Mouse (Mus musculus) lung, adult 2 months (tissue): ENCODE data around the gene Sergef. TPM values are rescaled to one million over a fixed set of nuclear protein-coding genes. Genes with fewer than 3 reads are reported as not detected.

Experiments
- DNase-seq: peaks from one replicate; pipeline ENCODE4 v3.0.0; 2022
- H3K4me1 ChIP-seq: fragments of 200-500 bp; 2 replicates; pipeline ENCODE4 v1.6.1; 2011; ENCODE audit warnings: low read length; ENCODE audit not compliant: control insufficient read depth, insufficient read depth
- H3K4me3 ChIP-seq: fragments of 200-500 bp; replicated peaks from 2 replicates; pipeline ENCODE3; 2011; ENCODE audit warnings: low read depth, mild to moderate bottlenecking, control low read depth, low read length; ENCODE audit errors: extremely low read depth
- CTCF ChIP-seq: fragments of 200-500 bp; IDR thresholded peaks from 2 replicates; pipeline ENCODE4 v1.5.1; 2011; ENCODE audit warnings: mild to moderate bottlenecking, low read length, control low read depth; ENCODE audit not compliant: insufficient read depth
- POLR2A ChIP-seq: fragments of 200-500 bp; IDR thresholded peaks from 2 replicates; pipeline ENCODE4 v1.6.1; 2011; ENCODE audit warnings: low read depth, mild to moderate bottlenecking, control low read depth, low read length, borderline replicate concordance; ENCODE audit errors: extremely low read depth
- WGBS: fragments of 180-500 bp; shearing (Covaris S2); methylation state at CpG from one replicate; pipeline ENCODE4 v1.1.7; 2018; 5-methylcytosine and 5-hydroxymethylcytosine counted together
- polyA plus RNA-seq: library from polyadenylated mRNA; depleted of rRNA; stranded (reverse); fragments of >200 nt; gene quantifications from 2 replicates; pipeline ENCODE4 v1.2.3, GENCODE M21; 2012

The Sergef gene
- polyA plus RNA-seq, 1 experiment = 9.5 TPM

DNA sequence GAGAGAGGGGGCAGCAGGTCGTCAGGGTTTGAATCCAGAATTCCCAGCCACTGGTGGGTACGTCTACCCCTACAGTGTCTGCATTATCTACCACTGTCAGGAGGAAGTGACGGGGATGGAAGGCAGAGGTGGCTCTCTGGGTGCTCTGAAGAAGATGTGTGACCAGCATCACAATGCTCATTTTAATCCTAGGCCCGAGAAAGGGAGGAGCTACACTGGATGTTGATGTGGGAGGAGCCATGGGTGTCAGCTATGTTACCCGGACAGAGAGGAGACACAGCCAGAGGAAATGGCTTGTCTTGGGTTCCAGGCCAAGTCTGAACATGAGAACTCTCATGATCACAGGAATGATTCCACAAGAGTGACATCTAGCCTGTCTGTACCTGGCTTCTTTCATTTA lies 122.4 kb downstream of the Sergef start:
- no peak for TF ChIP-seq CTCF
- no peak for TF ChIP-seq POLR2A
- H3K4me3 ChIP-seq = no peak overlapping the region
- H3K4me1 ChIP-seq = no peaks in the 10 kb centered on the region
- no peak for DNase-seq
- 61% methylated on average over 5 of the region's 5 CpGs for WGBS

DNA sequence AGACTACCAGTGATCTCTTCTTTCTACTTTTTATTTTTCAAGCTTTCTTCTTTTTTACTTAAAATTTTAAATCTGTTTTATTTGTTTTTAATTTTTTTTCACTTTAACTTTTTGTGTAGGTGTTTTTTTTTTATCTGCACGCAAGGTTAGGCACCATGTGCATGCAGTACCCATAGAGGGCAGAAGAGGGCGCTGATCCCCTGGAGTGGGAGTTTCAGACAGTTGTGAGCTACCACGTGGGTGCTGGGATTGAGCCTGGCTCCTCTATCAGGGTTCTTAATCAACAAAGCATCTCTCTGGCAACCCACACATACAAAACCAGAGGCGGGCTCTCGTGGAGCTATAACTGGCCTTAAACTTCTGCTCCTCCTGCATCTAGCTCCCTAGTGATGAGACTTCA lies 123.6 kb downstream of the Sergef start:
- no peaks in the 10 kb centered on the region for H3K4me1 ChIP-seq
- WGBS = 82% methylated on average over 5 of the region's 5 CpGs
- DNase-seq = no peak
- H3K4me3 ChIP-seq = no peak overlapping the region
- TF ChIP-seq POLR2A (no peak), CTCF (peak; percentile 17; the same call in 1 of the 2 replicates)

DNA sequence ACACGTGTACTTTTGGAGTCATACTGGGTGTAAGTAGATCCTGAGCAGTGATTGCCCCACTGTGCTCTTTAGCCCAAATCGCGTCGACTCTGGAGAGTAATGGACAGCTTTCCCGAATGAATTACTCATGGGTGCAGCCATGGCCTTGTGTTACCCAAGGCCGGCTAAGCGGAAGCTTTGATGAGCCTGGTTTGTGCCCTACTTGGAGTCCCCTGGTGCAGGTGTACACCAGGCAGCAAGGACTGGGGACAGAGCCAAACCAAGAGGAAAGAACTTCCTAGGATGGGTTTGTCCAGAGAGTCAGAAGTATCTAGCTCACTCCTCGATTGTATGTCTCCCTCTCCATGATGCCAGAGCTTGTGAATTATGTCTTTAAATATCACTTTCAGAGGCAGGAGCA lies 124.6 kb downstream of the Sergef start:
- TF ChIP-seq POLR2A = no peak
- TF ChIP-seq CTCF = no peak
- Histone ChIP-seq H3K4me1 (no peaks in the 10 kb centered on the region), H3K4me3 (no peak overlapping the region)
- DNase-seq = no peak
- 86% methylated on average over 8 of the region's 8 CpGs for WGBS

DNA sequence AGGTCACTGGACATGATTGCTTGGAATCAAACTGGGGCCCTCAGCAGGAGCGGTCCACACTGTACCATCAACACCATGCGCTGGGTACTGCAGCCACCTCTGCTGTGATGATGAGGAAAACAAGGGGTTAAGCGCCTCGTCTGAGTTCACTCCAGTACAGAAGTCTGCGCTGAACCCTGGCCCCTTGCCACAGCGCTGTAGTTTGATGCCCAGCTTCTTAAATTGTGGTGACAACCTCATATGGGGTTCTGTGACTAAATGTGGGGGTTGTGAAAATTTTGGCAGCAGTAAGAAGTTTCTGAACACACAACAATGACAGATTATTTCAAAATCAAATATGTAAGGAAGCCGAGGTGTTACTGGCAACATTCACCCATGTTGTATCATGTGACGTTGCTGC lies 126.0 kb downstream of the Sergef start:
- Histone ChIP-seq H3K4me3 (no peak overlapping the region), H3K4me1 (no peaks in the 10 kb centered on the region)
- 75% methylated on average over 8 of the region's 8 CpGs for WGBS
- no peak for DNase-seq
- TF ChIP-seq CTCF = no peak

DNA sequence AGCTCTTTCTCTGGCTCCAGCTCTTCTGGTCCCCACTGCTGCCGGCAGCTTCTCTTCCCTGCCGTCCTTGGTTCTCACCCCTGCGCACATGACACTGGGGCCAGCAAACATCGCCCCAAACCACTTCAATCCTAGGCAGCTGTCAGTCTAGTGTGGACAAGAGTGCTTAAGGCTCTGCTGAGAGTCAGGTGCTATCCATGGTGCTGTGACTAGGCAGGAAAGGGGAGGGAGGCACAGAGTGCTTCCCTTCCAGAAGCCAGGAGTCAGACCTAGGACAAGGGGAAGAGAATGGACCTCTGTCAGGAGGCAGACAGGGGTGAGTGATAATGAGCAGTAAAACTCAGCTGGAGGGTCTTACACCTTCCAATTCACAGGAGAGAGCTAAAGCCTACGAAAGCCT lies 126.8 kb downstream of the Sergef start:
- Histone ChIP-seq H3K4me1 (no peaks in the 10 kb centered on the region), H3K4me3 (no peak overlapping the region)
- WGBS = 68% methylated on average over 5 of the region's 5 CpGs
- no peak for DNase-seq
- TF ChIP-seq CTCF (no peak), POLR2A (no peak)

DNA sequence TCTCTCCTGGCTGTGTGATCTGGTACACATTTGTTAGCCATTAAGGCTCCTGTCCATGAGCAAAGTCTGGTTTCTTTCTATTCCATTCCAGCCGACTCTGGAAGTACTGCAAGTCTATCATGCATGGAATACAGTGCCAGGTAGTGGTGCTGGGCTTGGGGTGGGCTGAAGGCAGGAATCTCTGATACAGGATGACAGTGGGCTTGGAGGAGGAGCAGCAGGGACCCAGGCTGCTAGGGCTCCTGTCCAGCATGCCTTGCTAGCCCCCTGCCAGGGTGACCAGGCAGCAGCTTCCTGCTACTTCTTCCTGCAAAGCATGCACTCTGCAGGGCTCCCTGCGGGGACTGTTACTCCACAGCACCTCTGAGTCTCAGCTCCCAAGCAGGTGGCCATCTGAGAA lies 128.8 kb downstream of the Sergef start:
- Histone ChIP-seq H3K4me3 (no peak overlapping the region), H3K4me1 (no peaks in the 10 kb centered on the region)
- TF ChIP-seq CTCF (no peak), POLR2A (no peak)
- 72% methylated on average over 2 of the region's 2 CpGs for whole genome bisulfite sequencing
- DNase-seq = no peak

DNA sequence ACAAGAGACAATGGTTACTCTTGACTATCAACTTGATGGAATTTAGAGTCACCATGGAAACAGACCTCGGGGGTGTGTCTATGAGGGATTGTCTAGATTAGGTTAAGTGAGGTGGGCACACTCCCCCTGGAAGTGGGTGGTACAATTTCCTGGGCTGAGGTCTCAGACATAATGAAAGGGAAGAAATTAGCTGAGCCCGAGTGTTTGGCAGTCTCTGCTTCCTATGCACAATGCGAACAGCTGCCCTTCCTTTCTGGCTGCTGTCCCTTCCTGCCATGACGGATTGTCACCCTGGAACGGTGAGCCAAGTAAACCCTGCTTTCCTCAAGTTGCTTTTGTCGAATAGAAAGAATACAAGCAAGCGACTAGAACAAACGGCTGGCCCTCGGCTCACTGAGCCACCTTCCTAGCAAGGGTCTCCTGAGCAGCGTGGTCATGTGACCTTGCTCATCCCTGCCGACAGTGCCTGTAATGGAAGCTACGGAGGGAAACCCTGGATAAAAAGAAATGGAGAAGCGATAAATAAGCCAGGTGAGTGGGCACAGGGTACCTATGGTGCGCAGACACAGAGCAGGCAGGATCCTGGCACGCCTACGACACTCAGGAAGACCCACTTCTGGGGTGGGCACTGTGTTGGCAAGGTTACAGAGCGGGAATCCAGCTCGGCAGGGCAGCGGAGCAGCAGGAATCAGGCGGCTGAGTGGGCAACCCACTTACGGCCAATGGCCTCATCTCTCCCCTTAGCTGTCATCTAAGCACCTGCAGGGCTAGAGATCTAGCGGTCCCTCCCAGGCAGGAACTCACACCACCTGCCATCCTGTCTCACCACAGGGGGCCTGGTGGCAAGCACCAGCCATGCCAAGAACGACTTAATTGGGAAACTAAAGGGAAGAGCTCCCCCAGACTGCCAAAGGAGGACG lies 130.0 kb downstream of the Sergef start:
- no peak overlapping the region for H3K4me3 ChIP-seq
- 55% methylated on average over 24 of the region's 24 CpGs for WGBS
- TF ChIP-seq CTCF (no peak), POLR2A (no peak)
- no peaks in the 10 kb centered on the region for H3K4me1 ChIP-seq
- no peak for DNase-seq

DNA sequence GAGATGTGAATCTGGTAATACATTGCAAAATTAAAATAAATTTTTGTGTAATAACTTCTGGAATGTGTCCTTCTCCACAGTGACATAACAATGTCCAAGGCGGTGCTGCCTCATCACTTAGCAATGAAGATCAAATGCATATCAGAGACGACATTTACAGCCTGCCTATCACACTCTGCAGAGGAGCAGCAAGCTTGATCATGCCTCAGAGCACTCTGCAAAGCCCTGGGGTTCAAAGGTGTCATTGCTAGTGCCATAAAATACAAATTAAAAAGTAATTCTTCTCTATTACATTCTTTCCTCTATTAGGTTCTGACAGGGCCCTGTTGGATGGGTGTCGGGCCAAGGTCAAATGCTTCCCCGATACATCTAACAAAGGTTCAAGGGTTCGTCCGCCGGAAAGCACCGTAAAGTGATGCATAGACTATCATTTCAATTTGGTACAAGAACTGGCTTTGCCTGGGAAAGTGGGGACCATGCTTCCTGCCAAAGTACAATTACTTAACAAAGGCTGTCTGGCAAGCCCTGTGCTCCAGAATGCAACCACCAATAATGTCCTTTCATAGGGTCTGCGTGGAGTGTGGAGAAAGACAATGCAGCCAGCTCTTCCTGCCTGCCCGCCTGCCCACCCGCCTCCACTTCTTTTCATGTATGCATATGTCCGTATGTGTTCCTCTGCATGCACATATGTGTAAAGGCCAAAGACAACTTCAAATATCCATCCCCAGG lies 130.9 kb downstream of the Sergef start:
- WGBS = 64% methylated on average over 12 of the region's 12 CpGs
- no peaks in the 10 kb centered on the region for H3K4me1 ChIP-seq
- DNase-seq = no peak
- TF ChIP-seq POLR2A (no peak), CTCF (no peak)
- H3K4me3 ChIP-seq = no peak overlapping the region

DNA sequence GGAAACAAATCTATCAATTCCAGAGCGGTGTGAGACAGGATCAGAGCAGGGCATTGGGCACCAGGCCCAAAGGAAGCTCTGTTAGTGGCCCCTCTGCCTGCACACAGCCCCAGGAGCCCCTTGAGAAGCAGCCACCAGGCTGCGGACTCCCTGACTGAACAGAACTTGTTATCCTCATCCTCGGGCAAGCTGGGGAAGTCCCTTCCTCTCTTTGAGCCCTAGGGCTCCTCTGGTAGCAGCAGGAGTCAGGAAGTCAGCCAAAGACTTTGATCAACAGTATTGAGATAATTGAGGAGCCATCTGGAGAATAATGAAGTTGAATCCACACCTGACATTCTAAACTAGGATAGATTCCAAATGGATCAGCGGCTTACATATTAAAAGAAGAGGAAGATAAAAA lies 135.4 kb downstream of the Sergef start:
- TF ChIP-seq CTCF (no peak), POLR2A (no peak)
- no peaks in the 10 kb centered on the region for H3K4me1 ChIP-seq
- DNase-seq = no peak
- H3K4me3 ChIP-seq = no peak overlapping the region
- WGBS = 61% methylated on average over 4 of the region's 4 CpGs

DNA sequence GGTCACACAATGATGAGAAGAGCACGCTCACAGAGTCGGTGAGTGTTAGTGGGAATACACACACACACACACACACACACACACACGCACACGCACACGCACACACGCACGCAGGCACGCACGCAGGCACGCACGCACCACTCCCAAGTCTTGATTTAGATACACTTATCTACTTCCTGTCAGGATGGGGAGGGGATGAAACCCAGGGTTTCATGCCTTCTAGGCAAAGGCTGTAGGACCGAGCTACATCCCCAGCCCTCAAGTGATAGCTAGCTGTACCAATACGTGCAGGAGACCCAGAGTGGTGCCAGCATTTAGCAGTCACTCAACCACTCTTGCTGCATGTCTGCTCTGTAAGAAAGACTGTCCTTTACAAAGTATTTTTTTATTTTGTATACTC lies 137.0 kb downstream of the Sergef start:
- H3K4me3 ChIP-seq = no peak overlapping the region
- DNase-seq = no peak
- H3K4me1 ChIP-seq = no peaks in the 10 kb centered on the region
- WGBS = 67% methylated on average over 13 of the region's 13 CpGs
- TF ChIP-seq CTCF (no peak), POLR2A (no peak)

DNA sequence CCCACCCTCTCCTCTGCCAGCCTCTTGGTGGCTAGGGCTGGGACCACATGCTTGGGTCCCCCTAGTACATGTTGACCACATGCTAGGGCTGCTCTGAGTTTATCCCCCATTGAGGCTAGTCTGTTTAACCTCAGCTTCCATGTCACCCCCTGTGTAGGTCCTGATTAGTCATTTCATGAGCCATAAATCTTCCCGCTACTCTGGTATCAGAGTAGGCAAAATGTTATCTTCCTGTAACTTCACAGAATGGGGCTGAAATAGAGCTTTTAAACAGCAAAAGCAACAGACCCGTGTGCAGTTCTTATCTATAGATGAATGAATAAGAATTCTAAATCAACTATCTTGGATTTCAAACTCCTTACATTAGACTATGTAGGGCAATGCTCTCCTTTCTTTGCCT lies 138.1 kb downstream of the Sergef start:
- H3K4me3 ChIP-seq = no peak overlapping the region
- no peaks in the 10 kb centered on the region for H3K4me1 ChIP-seq
- WGBS = 72% methylated on average over 2 of the region's 2 CpGs
- DNase-seq = no peak
- TF ChIP-seq POLR2A = no peak
- no peak for TF ChIP-seq CTCF
